ENCODE assay signal across 8 mouse cellular contexts in the genomic region with DNA sequence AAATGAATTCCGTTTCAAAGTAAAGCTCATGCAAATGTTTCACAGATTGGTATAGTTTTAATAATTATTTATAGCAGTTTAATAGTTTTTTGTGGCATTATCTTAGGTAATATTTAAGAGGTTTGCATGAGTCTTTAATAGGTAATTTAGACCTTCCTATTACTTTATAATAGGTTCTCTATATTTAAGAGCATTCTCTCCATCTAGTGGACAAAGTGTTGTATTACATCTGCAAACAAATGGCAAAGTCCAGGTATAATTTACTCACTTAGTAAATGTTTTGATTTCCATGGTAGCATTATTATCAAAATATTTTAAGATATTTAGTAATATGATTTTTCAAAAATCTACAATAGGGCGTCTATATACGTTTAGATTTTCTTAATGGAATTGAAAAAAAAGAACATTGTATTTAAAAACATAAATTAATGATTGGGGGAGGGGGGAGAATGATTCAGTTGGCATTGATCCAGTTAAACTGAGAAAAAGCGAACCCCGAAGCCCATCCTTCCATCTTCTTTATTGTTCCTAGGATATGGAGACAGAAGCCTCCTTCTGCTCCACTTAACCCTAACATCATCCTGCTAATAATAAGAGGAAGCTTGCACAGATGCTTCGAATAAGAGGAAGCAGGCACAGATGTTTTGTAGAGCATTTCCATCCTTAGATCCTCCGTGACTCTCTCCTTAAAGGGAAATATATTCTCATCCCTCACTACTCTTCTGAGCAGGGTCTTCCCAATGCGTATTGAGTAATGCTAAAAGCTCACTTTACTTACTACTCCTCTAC.
A peak's percentile ranks its signal among the peaks of the same experiment; 100 is the strongest.
DNase-seq lines count a peak whose midpoint lies in the region; ATAC-seq lines count a peak whose summit lies in the region.

No protein-coding gene starts in this region.

- no peaks in the 10 kb centered on the region for H3K9me3 ChIP-seq in forebrain, embryonic 14.5 days (replicated peaks; ENCODE audit: control insufficient read depth, low read length)
- H3K9me3 ChIP-seq in forebrain, embryonic 10.5 days = no peaks in the 10 kb centered on the region
- no peaks in the 10 kb centered on the region for H3K9me3 ChIP-seq in heart, embryonic 10.5 days

- H3K4me1 ChIP-seq in forebrain, embryonic 14.5 days (ENCODE audit: control insufficient read depth, insufficient read depth, low read length) = no peaks in the 10 kb centered on the region
- H3K4me1 ChIP-seq in forebrain, embryonic 10.5 days = 0 out of 2 replicates have a peak, but pooled peaks cover 4% of the 10 kb centered on the region
- H3K4me1 ChIP-seq in heart, embryonic 10.5 days = no peaks in the 10 kb centered on the region

- ATAC-seq in forebrain, embryonic 14.5 days = peak; percentile 60
- ATAC-seq in common myeloid progenitor, adult 5-6 weeks (replicated peaks; ENCODE audit: low read depth, poor library complexity, severe bottlenecking) = peak; percentile 80

- DNase-seq in forebrain, embryonic 14.5 days (ENCODE audit: low spot score) = peak; percentile 85
- no peak for DNase-seq in forebrain, embryonic 10.5 days (ENCODE audit: extremely low spot score, low spot score)
- peak; percentile 10 for DNase-seq in lung, postnatal 10 days
- DNase-seq in lung, postnatal 4 days = no peak
- peak; percentile 6 for DNase-seq in retina, adult 2 months (ENCODE audit: low read depth, low spot score)
- DNase-seq in heart, embryonic 10.5 days (ENCODE audit: low spot score) = no peak
- DNase-seq in right cerebral cortex, postnatal 4 days = no peak

- H3K4me3 ChIP-seq in forebrain, embryonic 14.5 days (ENCODE audit: low read depth, low read length) = no peak overlapping the region
- no peak overlapping the region for H3K4me3 ChIP-seq in forebrain, embryonic 10.5 days
- no peak overlapping the region for H3K4me3 ChIP-seq in heart, embryonic 10.5 days

- H3K4me2 ChIP-seq in forebrain, embryonic 14.5 days (ENCODE audit: low read length) = no peak overlapping the region

- H3K27ac ChIP-seq in forebrain, embryonic 14.5 days (ENCODE audit: low read depth, low read length) = no peak overlapping the region
- H3K27ac ChIP-seq in forebrain, embryonic 10.5 days = no peak overlapping the region
- H3K27ac ChIP-seq in heart, embryonic 10.5 days = no peak overlapping the region

- WGBS in forebrain, embryonic 14.5 days = 45% methylated on average over 8 of the region's 8 CpGs
- 52% methylated on average over 8 of the region's 8 CpGs for WGBS in forebrain, embryonic 10.5 days
- WGBS in heart, embryonic 10.5 days = 50% methylated on average over 8 of the region's 8 CpGs

- H3K9ac ChIP-seq in forebrain, embryonic 14.5 days (ENCODE audit: low read length) = no peak overlapping the region

- no peaks in the 10 kb centered on the region for H3K27me3 ChIP-seq in forebrain, embryonic 14.5 days (replicated peaks; ENCODE audit: control insufficient read depth, insufficient read depth, low read length)
- H3K27me3 ChIP-seq in forebrain, embryonic 10.5 days (ENCODE audit: poor library complexity, severe bottlenecking) = no peaks in the 10 kb centered on the region
- H3K27me3 ChIP-seq in heart, embryonic 10.5 days (ENCODE audit: insufficient read depth, poor library complexity, severe bottlenecking) = no peaks in the 10 kb centered on the region

- no peaks in the 10 kb centered on the region for H3K36me3 ChIP-seq in forebrain, embryonic 14.5 days (ENCODE audit: control insufficient read depth, insufficient read depth, low read length)
- H3K36me3 ChIP-seq in forebrain, embryonic 10.5 days (replicated peaks) = no peaks in the 10 kb centered on the region
- peaks cover 9% of the 10 kb centered on the region; the same call in 1 of the 2 replicates for H3K36me3 ChIP-seq in heart, embryonic 10.5 days

Comparison
In these comparisons a context has a peak if more than half of its experiments do, and no peak if none do; other contexts are left out.
1. DNase-seq: peak in forebrain, embryonic 14.5 days (single experiment), lung, postnatal 10 days (single experiment) and retina, adult 2 months (single experiment); none in forebrain, embryonic 10.5 days (single experiment), lung, postnatal 4 days (0 of 2), heart, embryonic 10.5 days (single experiment) and right cerebral cortex, postnatal 4 days (single experiment).